Comparison of ENCODE assay signal across 9 mouse cellular contexts in the genomic region with DNA sequence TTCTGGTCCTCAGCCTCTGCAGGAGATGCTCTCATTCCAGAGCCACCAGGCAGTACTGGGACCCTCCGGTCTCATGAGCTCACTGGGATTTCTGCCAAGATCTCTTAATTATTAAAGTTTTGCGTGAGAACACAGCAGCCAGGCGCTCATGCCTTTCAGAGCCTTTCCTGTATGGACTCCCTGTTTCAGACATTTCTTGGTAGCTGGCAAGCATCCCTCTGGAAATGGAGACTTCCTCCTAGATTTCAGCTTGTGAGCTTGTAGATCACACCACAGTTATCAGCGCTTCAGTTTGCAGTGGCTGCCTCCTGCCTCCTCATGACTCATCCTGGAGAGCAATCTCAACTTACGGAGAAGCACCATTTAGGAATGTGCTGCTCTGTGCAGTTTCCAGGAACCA. TPM values are rescaled to one million over a fixed set of nuclear protein-coding genes. Genes with fewer than 3 reads are reported as not detected.
DNase-seq lines count a peak whose midpoint lies in the region; ATAC-seq lines count a peak whose summit lies in the region.
"Had no signal": no experiment of that assay in that cellular context is flagged by ENCODE, and none has a peak within 500 bp of the region (broad histone marks: within the 10 kb centered on the region; RNA-seq: fewer than 3 reads in every experiment).

No protein-coding gene starts in this region.

- no peak overlapping the region for H3K27ac ChIP-seq in forebrain, embryonic 13.5 days
- H3K27ac ChIP-seq: liver, embryonic 14.5 days had no signal

- H3K9me3 ChIP-seq in forebrain, embryonic 13.5 days (replicated peaks) = no peaks in the 10 kb centered on the region

- no peaks in the 10 kb centered on the region for H3K4me1 ChIP-seq in forebrain, embryonic 13.5 days

- DNase-seq in cerebellum, postnatal 14 days = peak; percentile 5 to 28
- no peak for DNase-seq in cerebellum, postnatal 36 days
- peak; percentile 30 for DNase-seq in 3134 (ENCODE audit: extremely low read depth, insufficient read length, low spot score)
- peak; percentile 45 for DNase-seq in gastrocnemius, postnatal 25 days
- peak; percentile 47 to 68 for DNase-seq in kidney, postnatal 36 days
- DNase-seq in lung, postnatal 25 days (ENCODE audit: low spot score) = peak; percentile 27
- DNase-seq in embryo, embryonic 10.5 days (ENCODE audit: low spot score) = no peak

- WGBS in forebrain, embryonic 13.5 days = 72% methylated on average over 5 of the region's 5 CpGs

- H3K36me3 ChIP-seq in forebrain, embryonic 13.5 days (ENCODE audit: poor library complexity, severe bottlenecking) = no peaks in the 10 kb centered on the region

- no peak for ATAC-seq in forebrain, embryonic 13.5 days

- H3K4me2 ChIP-seq in forebrain, embryonic 13.5 days = no peak overlapping the region

- H3K9ac ChIP-seq in forebrain, embryonic 13.5 days = no peak overlapping the region
- H3K9ac ChIP-seq: liver, embryonic 14.5 days had no signal

- no peak overlapping the region for H3K4me3 ChIP-seq in forebrain, embryonic 13.5 days

- no peaks in the 10 kb centered on the region for H3K27me3 ChIP-seq in forebrain, embryonic 13.5 days

RNA-seq across cellular contexts. Expression of a gene that starts 53.0 kb away (rescaled TPM):
- 1 to 10 TPM; 1.8 to 2.3 TPM for total RNA-seq in gastrocnemius, postnatal 25 days (2021)
- 0.54 and 0.70 TPM in 2 replicates for polyA plus RNA-seq in forebrain, embryonic 13.5 days (2015; fragmentation: Nextera tagmentation; extraction: Ambion mirVana)

Comparison
In these comparisons a context has a peak if more than half of its experiments do, and no peak if none do; other contexts are left out.
1. DNase-seq: peak in cerebellum, postnatal 14 days (2 of 2), 3134 (single experiment), gastrocnemius, postnatal 25 days (single experiment), kidney, postnatal 36 days (2 of 2) and lung, postnatal 25 days (single experiment); none in cerebellum, postnatal 36 days (0 of 2) and embryo, embryonic 10.5 days (single experiment).